Mouse (Mus musculus) embryo, embryonic 11 days (tissue): ENCODE measurements around the gene Klhl20.

Source experiments
- DNase-seq: peaks from one replicate; pipeline ENCODE4 v3.0.0-alpha.2; 2015

The Klhl20 gene

DNA sequence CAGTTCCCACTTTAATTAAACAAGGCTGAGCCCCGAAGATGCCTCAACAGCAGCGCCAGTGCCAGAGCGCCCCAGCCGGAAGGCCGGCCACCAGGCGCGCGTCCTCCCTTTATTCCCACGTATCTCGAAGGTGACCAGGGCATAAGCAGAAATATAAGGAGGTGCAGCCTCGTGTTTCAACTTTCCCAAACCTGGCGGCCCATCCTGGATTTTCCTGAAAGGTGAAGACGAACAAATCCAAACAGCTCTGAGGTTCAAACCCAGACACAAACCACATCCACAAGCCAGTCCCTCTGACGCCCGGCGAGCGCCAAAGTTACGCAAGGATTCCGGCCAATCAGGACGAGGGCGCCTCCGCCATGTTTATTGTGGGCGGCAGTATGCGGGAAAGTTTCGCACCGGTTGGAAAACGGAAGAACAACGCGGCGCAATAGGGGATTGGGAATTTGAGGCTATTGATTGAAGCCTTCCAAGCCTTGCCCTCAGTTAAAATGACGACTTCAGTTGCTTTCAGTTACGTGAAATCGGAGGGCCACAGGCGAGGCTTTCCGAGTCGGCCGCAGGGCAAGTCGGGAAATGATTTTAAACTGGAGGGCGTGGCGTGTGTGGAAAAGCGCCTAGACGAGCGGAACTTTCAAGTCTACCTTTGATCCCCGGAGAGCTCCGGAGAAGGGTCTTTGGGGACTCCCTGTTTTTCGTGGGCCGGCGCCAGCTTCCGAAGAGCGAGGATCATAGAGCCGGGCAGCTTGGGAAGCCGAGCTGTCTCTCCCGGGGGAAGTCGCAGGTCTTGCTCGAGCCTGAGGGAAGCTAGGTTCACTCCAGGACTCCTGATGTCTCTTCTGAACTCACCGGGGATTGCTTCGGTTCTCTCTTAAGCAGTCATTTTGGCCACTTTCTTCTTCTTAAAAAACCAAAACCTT, 60.7 kb downstream of the Klhl20 start, which contains the start of the genes Dars2 and Cenpl:
Gene Dars2 (minus strand): TSS at position 307 of the 920 bp plus-strand sequence.
Gene Cenpl (plus strand): TSS at position 362 of the 920 bp plus-strand sequence.
- DNase-seq, result peak; percentile 98

DNA sequence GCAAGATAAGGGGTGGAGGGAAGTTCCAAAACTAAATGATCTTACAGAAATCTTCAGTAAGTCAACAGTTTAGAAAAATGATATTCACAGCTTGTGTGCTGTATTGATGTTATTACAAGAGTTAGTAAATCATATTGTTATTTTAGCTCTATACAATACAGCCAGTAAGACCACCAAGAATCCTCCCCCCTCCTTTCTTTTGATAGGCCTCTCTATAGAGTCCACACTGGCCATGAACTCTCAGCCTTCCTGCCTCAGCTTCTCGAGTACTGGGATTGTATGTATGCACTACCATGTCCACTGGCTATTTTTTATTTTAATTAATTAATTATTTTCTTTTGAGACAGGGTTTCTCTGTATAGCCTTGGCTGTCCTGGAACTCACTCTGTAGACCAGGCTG, 68.0 kb downstream of the Klhl20 start:
- DNase-seq, result no peak

DNA sequence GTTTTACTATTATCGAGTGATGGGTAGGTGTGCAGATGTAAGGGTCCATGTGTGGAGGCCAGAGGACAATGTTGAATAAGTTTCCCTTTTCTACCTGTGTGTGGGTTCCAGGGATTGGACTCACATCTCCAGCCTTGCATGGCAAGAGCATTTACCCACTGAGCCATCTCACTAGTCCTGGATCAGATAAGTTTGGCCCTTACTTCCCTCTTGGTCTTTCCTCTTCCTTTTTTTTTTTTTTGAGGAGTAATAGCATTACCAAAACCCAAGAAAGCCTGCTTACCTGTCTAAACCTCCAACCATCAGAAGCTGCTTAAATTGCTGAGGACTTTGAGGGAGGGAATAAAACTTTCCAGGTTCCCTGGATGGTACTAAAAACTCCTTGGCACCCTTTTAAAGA, 74.1 kb downstream of the Klhl20 start:
- DNase-seq, result no peak

DNA sequence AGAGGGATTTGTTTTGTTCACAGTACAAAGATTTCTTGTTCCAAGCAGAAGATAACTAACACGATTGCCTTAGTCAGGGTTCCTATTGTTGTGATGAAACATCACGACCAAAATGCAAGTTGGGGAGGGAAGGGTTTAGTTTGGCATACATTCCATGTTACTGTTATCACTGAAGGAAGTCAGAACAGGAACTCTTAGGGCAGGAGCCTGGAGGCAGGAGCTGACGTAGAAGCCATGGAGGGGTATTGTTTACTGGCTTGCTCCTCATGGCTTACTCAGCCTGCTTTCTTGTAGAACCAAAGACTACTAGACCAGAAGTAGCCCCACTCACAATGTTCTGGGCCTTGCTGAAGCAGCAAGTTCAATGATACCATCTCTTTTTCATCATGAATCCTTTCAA, 84.3 kb downstream of the Klhl20 start:
- DNase-seq, result no peak

DNA sequence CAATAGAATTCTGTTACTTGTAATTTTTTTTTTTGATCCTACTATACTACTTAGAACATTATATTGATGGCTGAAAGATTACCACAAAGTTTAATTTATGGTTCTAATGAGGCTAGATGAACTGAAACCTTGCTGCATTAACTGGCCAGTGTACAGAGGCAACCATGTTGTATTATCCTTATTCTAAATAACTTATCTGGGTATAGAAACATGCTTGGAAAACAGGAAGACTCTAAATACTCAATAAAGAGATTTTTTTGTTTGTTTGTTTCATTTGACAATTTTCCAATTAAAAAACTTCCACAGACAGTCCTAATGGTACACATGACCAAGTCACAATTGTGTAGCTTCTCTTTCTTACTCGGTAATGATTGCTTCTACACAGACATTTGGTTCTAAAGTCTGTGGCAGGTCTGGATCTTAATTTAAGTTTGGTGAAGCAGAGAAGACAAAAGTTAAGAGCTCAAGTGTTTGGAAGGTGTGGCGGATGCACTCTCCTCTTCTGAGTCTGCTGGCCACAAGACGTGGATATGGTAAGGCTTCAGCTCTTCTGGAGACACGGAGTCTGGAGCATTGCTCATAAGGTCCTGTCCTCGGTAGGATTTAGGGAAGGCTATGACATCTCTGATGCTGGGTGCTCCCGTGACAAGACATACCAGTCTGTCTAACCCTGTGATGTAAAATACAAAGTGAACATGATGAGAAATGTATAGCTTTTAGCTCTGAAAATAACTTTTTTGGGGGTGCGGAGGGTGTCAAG, 89.9 kb downstream of the Klhl20 start:
- DNase-seq, result no peak

DNA sequence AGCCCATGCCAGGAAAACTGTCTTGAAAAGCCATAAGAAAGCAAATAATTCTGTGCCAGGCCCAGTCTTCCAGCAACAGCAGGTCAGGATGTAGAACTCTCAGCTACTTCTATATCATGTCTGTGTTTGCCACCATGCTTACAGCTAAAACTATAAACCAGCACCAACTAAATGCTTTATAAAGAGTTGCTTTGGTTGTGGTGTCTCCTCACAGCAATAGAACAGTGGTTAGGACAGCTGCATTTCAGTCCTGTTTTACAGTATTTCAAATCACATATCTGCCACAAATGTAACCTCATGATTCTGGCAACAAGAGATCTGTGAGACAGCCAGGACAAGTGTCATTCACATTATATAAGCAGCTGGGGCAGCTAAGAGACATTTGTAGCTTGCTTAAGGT, 90.5 kb downstream of the Klhl20 start:
- DNase-seq, result no peak

DNA sequence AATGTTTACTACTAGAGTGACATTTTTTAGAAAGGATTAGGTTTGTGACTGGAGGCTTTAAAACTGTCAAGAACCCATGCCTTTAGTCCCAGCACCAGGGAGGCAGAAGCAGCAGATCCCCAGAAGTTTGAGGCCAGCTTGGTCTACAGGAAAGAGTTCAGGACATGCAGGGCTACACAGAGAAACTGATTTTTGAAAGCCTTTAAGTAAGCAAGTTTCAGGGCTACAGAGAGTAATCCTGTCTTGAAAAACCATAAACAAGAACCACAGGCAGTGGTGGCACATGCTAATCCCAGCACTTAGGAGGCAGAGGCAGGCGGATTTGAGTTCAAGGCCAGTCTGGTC, 90.9 kb downstream of the Klhl20 start:
- no peak for DNase-seq

DNA sequence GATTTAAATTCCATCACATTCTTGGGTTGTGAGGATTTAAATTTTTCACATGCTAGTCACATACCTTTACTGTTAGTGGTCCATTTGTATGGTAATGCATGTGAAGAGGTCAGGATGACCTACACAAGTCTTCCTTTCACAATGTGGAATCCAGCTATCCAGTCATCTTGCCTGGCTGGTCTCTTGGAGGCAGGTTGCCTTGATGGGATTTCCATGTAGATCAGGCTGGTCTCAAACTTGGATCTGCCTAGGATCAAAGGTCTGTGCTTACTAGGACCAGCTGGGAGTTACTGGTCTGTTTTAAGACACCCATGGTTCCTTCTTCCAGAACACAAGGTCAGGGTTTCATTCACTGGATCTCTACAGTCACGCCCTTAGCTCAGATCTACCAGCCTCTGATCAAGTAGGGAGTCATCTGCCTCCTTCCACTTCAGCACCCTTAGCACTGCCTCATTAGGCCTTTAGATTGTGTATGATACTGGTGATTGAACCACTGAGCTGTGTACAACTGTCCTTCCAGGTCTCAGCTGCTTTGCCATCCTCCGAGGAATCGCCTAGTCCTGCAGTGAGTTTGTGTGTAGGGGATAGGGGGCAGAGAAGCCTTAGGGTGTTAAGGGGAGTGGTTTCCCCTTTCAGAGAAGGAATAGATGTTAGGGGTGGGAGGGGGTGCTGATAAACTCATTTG, 91.4 kb downstream of the Klhl20 start:
- DNase-seq, result peak; percentile 66

DNA sequence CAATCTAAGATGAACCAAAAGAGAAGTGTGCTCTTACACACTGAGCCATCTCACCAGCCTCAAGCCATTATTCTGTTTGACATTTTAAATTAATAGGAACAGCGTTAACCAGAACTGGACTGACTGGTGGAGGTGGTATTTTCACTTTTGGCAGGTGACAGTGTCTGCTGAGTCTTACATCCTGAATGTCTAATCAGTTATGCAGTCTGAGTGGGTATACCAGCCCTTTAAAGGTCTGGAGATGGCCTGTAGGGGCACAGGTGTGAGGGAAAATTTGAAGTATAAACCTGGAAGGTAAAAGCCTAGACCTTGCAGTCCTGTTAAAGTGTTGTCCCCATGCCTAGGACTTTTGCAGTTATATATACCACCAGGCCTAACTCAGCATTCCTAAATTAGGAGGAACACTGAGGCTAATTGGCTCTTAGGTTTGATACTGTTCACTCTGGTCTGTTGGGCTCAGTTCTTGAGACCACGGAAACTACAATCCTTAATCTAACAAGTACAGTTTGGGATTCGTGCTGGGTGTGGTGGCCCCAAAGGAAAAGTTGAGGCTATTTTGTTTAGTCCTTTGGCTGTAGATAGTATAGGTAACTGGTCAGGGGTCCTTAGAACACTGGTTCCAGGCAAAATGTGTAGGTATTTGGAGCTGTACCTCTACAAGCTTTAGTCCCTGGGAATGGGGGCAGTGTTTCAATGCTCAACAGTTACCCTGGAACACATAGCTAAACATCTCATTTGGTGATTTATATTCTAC, 92.2 kb downstream of the Klhl20 start:
- peak; percentile 49 for DNase-seq
